Mouse (Mus musculus): ENCODE results near the gene Tmem82. TPM values are rescaled to one million over a fixed set of nuclear protein-coding genes. Genes with fewer than 3 reads are reported as not detected.

The Tmem82 gene
- polyA plus RNA-seq, 1 experiment from 2014 or later = 0.50 TPM

DNA sequence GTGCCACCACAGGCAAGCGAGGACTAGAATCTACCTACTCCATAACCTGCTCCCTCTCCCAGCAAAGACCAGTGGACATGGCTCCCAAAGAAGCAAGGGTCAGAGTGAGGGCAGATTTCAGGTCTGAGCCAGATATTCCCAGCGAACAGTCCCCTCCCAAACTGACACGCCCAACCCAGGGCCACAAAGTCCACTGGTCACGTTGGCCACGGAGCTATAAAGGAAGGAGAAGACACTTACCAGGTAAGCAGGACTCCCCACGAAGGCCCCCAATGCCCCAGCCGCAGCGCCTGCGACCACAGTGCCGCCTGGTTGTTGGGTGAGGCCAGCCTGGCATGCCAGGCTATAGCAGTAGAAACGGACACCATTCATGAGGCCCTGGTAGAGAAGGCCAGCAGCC, 4.6 kb upstream of the Tmem82 start:
- Histone ChIP-seq H3K27me3 (ENCODE audit: control insufficient read depth, insufficient read depth, low read length) (no peaks in the 10 kb centered on the region), H3K4me3 (ENCODE audit: low read depth, low read length) (no peak overlapping the region), H3K9ac (ENCODE audit: low read length) (0 out of 2 replicates have a peak overlapping the region, but pooled peaks have one; percentile 6), H3K4me1 (ENCODE audit: control insufficient read depth, insufficient read depth, low read length) (0 out of 2 replicates have a peak, but pooled peaks cover 2% of the 10 kb centered on the region), H3K4me2 (ENCODE audit: low read depth) (no peak overlapping the region), H3K27ac (ENCODE audit: low read depth, low read length) (no peak overlapping the region), H3K9me3 (ENCODE audit: control insufficient read depth, low read length) (no peaks in the 10 kb centered on the region), H3K36me3 (ENCODE audit: control insufficient read depth, insufficient read depth, low read length) (peaks cover 3% of the 10 kb centered on the region; the same call in 1 of the 2 replicates)
- no peak for ATAC-seq (ENCODE audit: insufficient read depth, low FRiP score, low TSS enrichment)
- 86% methylated on average over 11 of the region's 11 CpGs for WGBS
- DNase-seq (ENCODE audit: low spot score) = no peak

DNA sequence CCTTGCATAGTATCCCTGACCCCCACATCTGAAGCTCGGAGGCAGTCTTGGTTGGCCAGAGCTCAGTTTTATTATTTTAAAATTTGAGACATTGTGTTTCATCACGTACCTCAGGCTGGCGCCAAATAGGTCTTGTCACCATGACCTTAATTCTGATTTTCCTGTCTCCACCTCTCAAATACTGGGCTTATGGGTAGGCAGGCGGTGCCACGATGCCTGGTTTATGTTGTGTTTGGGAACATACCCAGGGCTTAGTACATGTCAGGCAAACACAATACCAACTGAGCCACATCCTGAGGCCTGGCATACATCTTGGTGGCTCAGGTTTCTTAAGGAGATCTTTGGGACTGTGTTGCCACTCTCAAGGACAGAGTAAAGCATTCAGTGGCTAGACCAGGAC, 4.1 kb upstream of the Tmem82 start:
- Histone ChIP-seq H3K4me1 (ENCODE audit: control insufficient read depth, insufficient read depth, low read length) (peaks cover 5% of the 10 kb centered on the region; the same call in 1 of the 2 replicates), H3K9me3 (ENCODE audit: control insufficient read depth, low read length) (no peaks in the 10 kb centered on the region), H3K9ac (ENCODE audit: low read length) (no peak overlapping the region), H3K36me3 (ENCODE audit: control insufficient read depth, insufficient read depth, low read length) (no peaks in the 10 kb centered on the region), H3K4me3 (ENCODE audit: low read depth, low read length) (no peak overlapping the region), H3K27me3 (ENCODE audit: control insufficient read depth, insufficient read depth, low read length) (no peaks in the 10 kb centered on the region), H3K27ac (ENCODE audit: low read depth, low read length) (no peak overlapping the region), H3K4me2 (ENCODE audit: low read depth) (no peak overlapping the region)
- ATAC-seq (ENCODE audit: insufficient read depth, low FRiP score, low TSS enrichment) = no peak
- WGBS = 84% methylated on average over 5 of the region's 5 CpGs
- DNase-seq (ENCODE audit: low spot score) = no peak

DNA sequence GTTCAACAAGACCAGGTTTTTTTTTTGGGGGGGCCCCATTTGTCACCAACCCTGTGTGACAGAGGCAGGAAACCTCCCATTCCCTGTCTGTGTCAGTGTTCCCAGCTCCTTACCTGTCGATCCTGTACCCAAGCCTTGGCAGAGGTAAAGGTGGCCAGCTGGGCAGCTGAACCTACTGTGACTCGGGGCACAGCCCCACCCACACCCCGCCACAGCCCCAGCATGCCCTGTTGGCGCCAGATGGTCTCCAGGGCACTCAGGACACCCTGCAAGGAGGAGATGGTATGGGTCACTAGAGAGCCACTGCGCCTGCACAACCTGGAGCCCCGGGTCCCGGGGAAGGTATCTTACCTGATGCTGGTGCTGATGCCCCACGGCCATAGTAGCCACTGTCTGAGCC, 3.7 kb upstream of the Tmem82 start:
- H3K9me3 ChIP-seq (ENCODE audit: control insufficient read depth, low read length) = no peaks in the 10 kb centered on the region
- no peaks in the 10 kb centered on the region for H3K36me3 ChIP-seq (ENCODE audit: control insufficient read depth, insufficient read depth, low read length)
- H3K27me3 ChIP-seq (ENCODE audit: control insufficient read depth, insufficient read depth, low read length) = no peaks in the 10 kb centered on the region
- no peak overlapping the region for H3K4me3 ChIP-seq (ENCODE audit: low read depth, low read length)
- no peak overlapping the region for H3K4me2 ChIP-seq (ENCODE audit: low read depth)
- no peak overlapping the region for H3K27ac ChIP-seq (ENCODE audit: low read depth, low read length)
- no peak for DNase-seq (ENCODE audit: low spot score)
- no peak for ATAC-seq (ENCODE audit: insufficient read depth, low FRiP score, low TSS enrichment)
- H3K9ac ChIP-seq (ENCODE audit: low read length) = no peak overlapping the region
- peaks cover 5% of the 10 kb centered on the region; the same call in 1 of the 2 replicates for H3K4me1 ChIP-seq (ENCODE audit: control insufficient read depth, insufficient read depth, low read length)
- WGBS = 83% methylated on average over 8 of the region's 8 CpGs

DNA sequence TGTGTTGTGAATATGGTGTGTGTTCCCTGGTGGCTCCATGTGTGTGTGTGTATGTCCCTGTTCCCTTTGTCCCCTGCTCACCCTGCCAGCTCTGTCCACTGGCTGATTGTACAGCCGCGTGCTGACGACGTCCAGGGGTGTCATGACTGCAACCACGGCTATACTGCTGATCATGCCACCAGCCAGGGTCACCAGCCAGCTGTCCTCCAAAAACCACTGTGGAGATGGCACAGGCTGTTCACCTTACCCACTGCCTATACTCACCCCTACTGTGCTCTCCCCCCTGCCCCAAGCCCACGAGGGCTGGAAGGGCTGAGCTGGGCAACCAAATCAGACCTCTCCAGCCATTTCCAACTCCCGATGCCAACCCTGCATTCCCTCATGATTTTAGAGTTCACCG, 2.9 kb upstream of the Tmem82 start:
- no peak overlapping the region for H3K4me2 ChIP-seq (ENCODE audit: low read depth)
- no peaks in the 10 kb centered on the region for H3K27me3 ChIP-seq (ENCODE audit: control insufficient read depth, insufficient read depth, low read length)
- 84% methylated on average over 8 of the region's 8 CpGs for whole genome bisulfite sequencing
- no peak for ATAC-seq (ENCODE audit: insufficient read depth, low FRiP score, low TSS enrichment)
- peaks cover 5% of the 10 kb centered on the region; the same call in 1 of the 2 replicates for H3K4me1 ChIP-seq (ENCODE audit: control insufficient read depth, insufficient read depth, low read length)
- H3K9ac ChIP-seq (ENCODE audit: low read length) = no peak overlapping the region
- no peak overlapping the region for H3K4me3 ChIP-seq (ENCODE audit: low read depth, low read length)
- no peak for DNase-seq (ENCODE audit: low spot score)
- H3K27ac ChIP-seq (ENCODE audit: low read depth, low read length) = no peak overlapping the region
- no peaks in the 10 kb centered on the region for H3K36me3 ChIP-seq (ENCODE audit: control insufficient read depth, insufficient read depth, low read length)
- no peaks in the 10 kb centered on the region for H3K9me3 ChIP-seq (ENCODE audit: control insufficient read depth, low read length)

DNA sequence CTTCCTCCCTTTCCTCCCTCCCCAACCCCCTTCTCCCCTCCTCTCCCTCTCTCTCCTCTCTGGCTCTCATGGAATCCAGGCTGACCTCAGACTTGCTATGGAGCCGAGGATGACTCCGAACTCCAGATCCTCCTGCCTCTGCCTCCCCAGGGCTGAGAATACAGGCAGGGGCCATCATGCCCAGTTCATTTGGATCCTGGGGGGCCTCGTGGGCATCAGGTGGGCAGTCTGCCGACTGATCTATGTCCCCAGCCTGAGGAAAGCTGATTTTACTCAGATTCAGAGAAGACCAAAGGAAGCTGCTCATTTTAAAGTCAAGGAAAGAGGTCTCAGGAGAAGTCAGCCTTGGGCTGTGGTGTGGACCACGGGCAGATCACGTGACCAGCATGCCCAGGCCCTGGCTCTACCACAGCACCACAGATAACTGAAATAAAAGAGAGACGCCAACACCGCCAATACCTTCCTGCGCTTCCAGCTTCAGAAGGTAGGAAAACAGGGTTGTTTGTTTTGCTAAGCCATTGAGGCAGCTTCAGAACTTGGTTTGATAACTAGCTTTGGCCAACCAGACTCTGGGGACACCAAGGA, 958 bp upstream of the Tmem82 start:
- no peak for ATAC-seq (ENCODE audit: insufficient read depth, low FRiP score, low TSS enrichment)
- DNase-seq (ENCODE audit: low spot score) = no peak
- 92% methylated on average over 9 of the region's 9 CpGs for WGBS
- H3K4me3 ChIP-seq (ENCODE audit: low read depth, low read length) = no peak overlapping the region
- H3K9ac ChIP-seq (ENCODE audit: low read length) = no peak overlapping the region
- H3K36me3 ChIP-seq (ENCODE audit: control insufficient read depth, insufficient read depth, low read length) = no peaks in the 10 kb centered on the region
- peaks cover 5% of the 10 kb centered on the region; the same call in 1 of the 2 replicates for H3K4me1 ChIP-seq (ENCODE audit: control insufficient read depth, insufficient read depth, low read length)
- no peaks in the 10 kb centered on the region for H3K27me3 ChIP-seq (ENCODE audit: control insufficient read depth, insufficient read depth, low read length)
- H3K4me2 ChIP-seq (ENCODE audit: low read depth) = no peak overlapping the region
- H3K27ac ChIP-seq (ENCODE audit: low read depth, low read length) = no peak overlapping the region
- no peaks in the 10 kb centered on the region for H3K9me3 ChIP-seq (ENCODE audit: control insufficient read depth, low read length)

DNA sequence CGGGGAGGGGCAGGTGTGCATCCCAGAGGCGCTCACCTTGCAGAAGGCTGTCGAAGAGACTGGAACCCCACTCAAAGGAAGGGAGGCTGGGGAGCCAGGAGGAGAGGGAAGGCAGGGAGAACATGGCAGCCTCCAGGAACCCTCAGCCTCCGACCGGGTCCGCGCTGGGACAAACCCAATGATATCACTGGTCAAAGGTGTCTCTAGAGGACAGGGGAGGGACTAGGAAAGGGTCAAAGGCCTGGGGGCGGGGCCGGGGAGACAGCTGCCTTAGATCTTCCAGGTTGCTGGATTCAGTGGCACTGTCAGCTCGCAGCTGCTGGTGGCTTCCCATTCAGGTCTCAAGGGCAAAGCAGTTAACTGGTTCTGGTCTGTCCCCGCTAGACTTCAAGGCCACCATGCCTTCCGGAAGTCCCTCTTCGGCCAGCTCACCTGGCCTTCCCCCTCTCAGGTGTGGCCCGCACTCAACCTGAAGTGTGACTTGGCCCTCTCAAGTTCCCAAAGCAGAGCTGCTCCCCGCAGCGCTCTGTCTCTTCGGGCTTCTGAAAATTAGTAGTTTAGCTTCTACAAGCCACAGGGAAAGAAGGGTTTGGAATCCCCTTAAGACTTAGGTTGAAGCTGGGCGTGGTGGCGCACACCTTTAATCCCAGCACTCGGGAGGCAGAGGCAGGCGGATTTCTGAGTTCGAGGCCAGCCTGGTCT, 419 bp downstream of the Tmem82 start:
- Histone ChIP-seq H3K9me3 (ENCODE audit: control insufficient read depth, low read length) (no peaks in the 10 kb centered on the region), H3K36me3 (ENCODE audit: control insufficient read depth, insufficient read depth, low read length) (no peaks in the 10 kb centered on the region), H3K27ac (ENCODE audit: low read depth, low read length) (no peak overlapping the region), H3K4me1 (ENCODE audit: control insufficient read depth, insufficient read depth, low read length) (peaks cover 5% of the 10 kb centered on the region; the same call in 1 of the 2 replicates), H3K4me3 (ENCODE audit: low read depth, low read length) (peak overlapping the region; percentile 19), H3K4me2 (ENCODE audit: low read depth) (peak overlapping the region; percentile 42), H3K9ac (ENCODE audit: low read length) (peak overlapping the region; percentile 40), H3K27me3 (ENCODE audit: control insufficient read depth, insufficient read depth, low read length) (no peaks in the 10 kb centered on the region)
- 10% methylated on average over 22 of the region's 22 CpGs for WGBS
- peak; percentile 23 for DNase-seq (ENCODE audit: low spot score)
- no peak for ATAC-seq (ENCODE audit: insufficient read depth, low FRiP score, low TSS enrichment)

DNA sequence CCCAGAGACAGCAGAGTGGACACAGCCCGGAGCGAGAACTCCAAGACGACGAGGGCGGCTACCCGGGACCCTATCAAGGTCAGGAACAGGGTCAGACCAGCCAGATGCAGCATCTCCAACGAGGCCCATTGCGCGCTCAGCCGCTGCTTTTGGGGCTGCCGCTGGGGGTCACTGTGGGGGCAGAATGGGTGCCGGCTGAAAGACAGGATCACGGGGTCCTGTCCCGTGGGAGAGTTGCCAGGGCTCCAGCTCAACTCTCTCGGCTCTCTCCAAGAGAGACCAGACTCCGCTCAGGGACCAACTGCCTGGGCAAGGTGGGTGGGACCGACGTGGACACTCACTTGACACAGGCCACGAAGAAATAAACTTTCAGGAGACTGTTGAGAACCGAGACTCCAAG, 1.1 kb downstream of the Tmem82 start:
- no peaks in the 10 kb centered on the region for H3K27me3 ChIP-seq (ENCODE audit: control insufficient read depth, insufficient read depth, low read length)
- no peaks in the 10 kb centered on the region for H3K9me3 ChIP-seq (ENCODE audit: control insufficient read depth, low read length)
- peaks cover 5% of the 10 kb centered on the region; the same call in 1 of the 2 replicates for H3K4me1 ChIP-seq (ENCODE audit: control insufficient read depth, insufficient read depth, low read length)
- peak overlapping the region; percentile 19 for H3K4me3 ChIP-seq (ENCODE audit: low read depth, low read length)
- ATAC-seq (ENCODE audit: insufficient read depth, low FRiP score, low TSS enrichment) = 0 out of 2 replicates have a peak, but pooled peaks have one; percentile 32
- 4% methylated on average over 20 of the region's 20 CpGs for WGBS
- no peaks in the 10 kb centered on the region for H3K36me3 ChIP-seq (ENCODE audit: control insufficient read depth, insufficient read depth, low read length)
- peak overlapping the region; percentile 40 for H3K9ac ChIP-seq (ENCODE audit: low read length)
- DNase-seq (ENCODE audit: low spot score) = peak; percentile 77
- no peak overlapping the region for H3K27ac ChIP-seq (ENCODE audit: low read depth, low read length)
- H3K4me2 ChIP-seq (ENCODE audit: low read depth) = peak overlapping the region; percentile 42

DNA sequence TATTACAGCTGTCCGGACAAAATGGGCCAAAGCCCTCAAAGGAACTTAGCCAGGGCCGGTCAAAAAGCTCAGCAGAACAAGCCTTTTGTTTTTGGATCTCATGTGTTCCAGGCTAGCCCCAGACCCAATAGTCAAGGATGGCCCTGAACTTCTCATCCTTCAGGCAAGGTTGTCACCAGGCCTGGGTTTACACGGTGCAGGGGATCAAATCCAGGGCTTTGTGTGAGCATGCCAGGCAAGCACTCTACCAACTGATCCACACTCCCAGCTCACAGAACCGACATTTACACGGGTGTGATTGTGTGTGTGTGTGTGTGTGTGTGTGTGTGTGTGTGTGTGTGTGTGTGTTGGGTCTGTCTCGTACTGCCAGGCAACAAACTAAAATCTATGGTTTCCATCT, 1.6 kb downstream of the Tmem82 start:
- H3K36me3 ChIP-seq (ENCODE audit: control insufficient read depth, insufficient read depth, low read length) = no peaks in the 10 kb centered on the region
- no peak overlapping the region for H3K4me2 ChIP-seq (ENCODE audit: low read depth)
- H3K4me1 ChIP-seq (ENCODE audit: control insufficient read depth, insufficient read depth, low read length) = peaks cover 5% of the 10 kb centered on the region; the same call in 1 of the 2 replicates
- no peaks in the 10 kb centered on the region for H3K9me3 ChIP-seq (ENCODE audit: control insufficient read depth, low read length)
- 75% methylated on average over 5 of the region's 6 CpGs for WGBS
- H3K9ac ChIP-seq (ENCODE audit: low read length) = no peak overlapping the region
- no peaks in the 10 kb centered on the region for H3K27me3 ChIP-seq (ENCODE audit: control insufficient read depth, insufficient read depth, low read length)
- no peak overlapping the region for H3K27ac ChIP-seq (ENCODE audit: low read depth, low read length)
- ATAC-seq (ENCODE audit: insufficient read depth, low FRiP score, low TSS enrichment) (no peak), DNase-seq (ENCODE audit: low spot score) (no peak)
- H3K4me3 ChIP-seq (ENCODE audit: low read depth, low read length) = no peak overlapping the region

DNA sequence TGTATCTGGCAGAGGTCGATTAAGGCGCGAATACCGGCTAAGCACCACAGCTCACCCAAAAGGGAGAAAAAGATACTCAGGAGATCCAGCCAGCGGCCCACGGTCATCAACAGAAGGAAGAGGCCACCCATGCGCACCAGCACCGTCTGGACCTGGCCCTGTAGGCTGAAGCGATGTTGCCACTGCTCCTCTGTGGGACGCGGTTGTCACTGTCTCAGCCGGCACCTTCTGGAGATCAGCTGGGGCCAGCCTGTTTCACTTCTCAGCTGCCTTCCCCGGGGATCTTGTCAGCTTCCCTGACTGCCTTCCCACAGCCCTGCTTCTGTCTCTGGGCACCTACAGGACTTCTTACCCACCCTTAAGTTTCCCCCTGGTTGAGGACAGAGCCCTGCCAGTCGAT, 3.5 kb downstream of the Tmem82 start:
- Histone ChIP-seq H3K4me1 (ENCODE audit: control insufficient read depth, insufficient read depth, low read length) (peaks cover 5% of the 10 kb centered on the region; the same call in 1 of the 2 replicates), H3K4me2 (ENCODE audit: low read depth) (no peak overlapping the region), H3K27me3 (ENCODE audit: control insufficient read depth, insufficient read depth, low read length) (no peaks in the 10 kb centered on the region), H3K9me3 (ENCODE audit: control insufficient read depth, low read length) (no peaks in the 10 kb centered on the region), H3K4me3 (ENCODE audit: low read depth, low read length) (no peak overlapping the region), H3K9ac (ENCODE audit: low read length) (no peak overlapping the region), H3K27ac (ENCODE audit: low read depth, low read length) (no peak overlapping the region), H3K36me3 (ENCODE audit: control insufficient read depth, insufficient read depth, low read length) (no peaks in the 10 kb centered on the region)
- WGBS = 84% methylated on average over 14 of the region's 14 CpGs
- no peak for ATAC-seq (ENCODE audit: insufficient read depth, low FRiP score, low TSS enrichment)
- no peak for DNase-seq (ENCODE audit: low spot score)
